ENCODE assay signal across 1 mouse cellular context in genomic region chr2:24962304-24963000, GRCm38 (mm10).
A peak's percentile ranks its signal among the peaks of the same experiment; 100 is the strongest.
TF ChIP-seq lines count a peak whose summit lies in the region.

TSS of gene Dph7 (plus strand) at chr2:24962400.

TF ChIP-seq in CH12.LX, 34 proteins besides CTCF, POLR2A, EP300 and RAD21 (continued from another document):
- TF ChIP-seq ZNF384 (IDR thresholded peaks at IDR 0.05; ENCODE audit: low read depth, low read length) (no peak), MAX (IDR thresholded peaks at IDR 0.05; ENCODE audit: low read length) (peak; percentile 79), USF1 (IDR thresholded peaks at IDR 0.05; ENCODE audit: low read depth, low read length) (no peak), RCOR1 (conservative IDR thresholded peaks at IDR 0.05; ENCODE audit: low read depth, low read length) (no peak), BHLHE40 (IDR thresholded peaks at IDR 0.05; ENCODE audit: low read depth, low read length) (peak; percentile 43; the same call in 1 of the 2 replicates), ETS1 (conservative IDR thresholded peaks at IDR 0.05; ENCODE audit: low read depth, low read length) (no peak), PAX5 (IDR thresholded peaks at IDR 0.05; ENCODE audit: low read length) (no peak), TCF12 (IDR thresholded peaks at IDR 0.05; ENCODE audit: low read depth, low read length) (peak; percentile 91), ZKSCAN1 (IDR thresholded peaks at IDR 0.05; ENCODE audit: borderline replicate concordance, low read depth, low read length) (no peak), KAT2A (IDR thresholded peaks at IDR 0.05; ENCODE audit: insufficient replicate concordance, low read length) (0 out of 2 replicates have a peak, but pooled peaks have one; percentile 51), CHD1 (IDR thresholded peaks at IDR 0.05; ENCODE audit: low read depth, low read length) (no peak), NELFE (IDR thresholded peaks at IDR 0.05; ENCODE audit: low read depth, low read length) (peak; percentile 81), MAZ (IDR thresholded peaks at IDR 0.05; ENCODE audit: low read depth, low read length) (0 out of 2 replicates have a peak, but pooled peaks have one; percentile 65), TBP (conservative IDR thresholded peaks at IDR 0.05; ENCODE audit: low read depth, low read length) (peak; percentile 87), GABPA (IDR thresholded peaks at IDR 0.05; ENCODE audit: insufficient replicate concordance, low read depth, low read length) (peak; percentile 81), ZMIZ1 (IDR thresholded peaks at IDR 0.05; ENCODE audit: low read depth, low read length) (no peak; the same call in 1 of the 2 replicates), CHD2 (IDR thresholded peaks at IDR 0.05; ENCODE audit: low read length) (peak; percentile 28; the same call in 1 of the 2 replicates), MXI1 (IDR thresholded peaks at IDR 0.05; ENCODE audit: low read depth, low read length) (peak; percentile 93), NRF1 (IDR thresholded peaks at IDR 0.05; ENCODE audit: low read depth, low read length) (peak; percentile 67)
